Mouse (Mus musculus) kidney, embryonic 15.5 days (tissue): Measurements from ENCODE around the gene Tmem198. TPM values are rescaled to one million over a fixed set of nuclear protein-coding genes. Genes with fewer than 3 reads are reported as not detected.

ENCODE experiments used
- ATAC-seq: fragments of 200-750 bp; cut with Nextera tagmentation; replicated peaks from 2 replicates; pipeline ENCODE4 v1.8.0; 2017; ENCODE audit warnings: moderate TSS enrichment; ENCODE audit not compliant: low FRiP score
- H3K27ac ChIP-seq: fragments of 300-500 bp; sonication (generic); 2 replicates; pipeline ENCODE4 v1.5.1; 2015; ENCODE audit warnings: mild to moderate bottlenecking, inconsistent platforms
- H3K27me3 ChIP-seq: fragments of 300-500 bp; sonication (generic); 2 replicates; pipeline ENCODE4 v1.6.1; 2015; ENCODE audit warnings: inconsistent platforms
- H3K36me3 ChIP-seq: fragments of 300-500 bp; sonication (generic); 2 replicates; pipeline ENCODE4 v1.6.1; 2015; ENCODE audit warnings: inconsistent platforms
- H3K4me1 ChIP-seq: fragments of 300-500 bp; sonication (generic); 2 replicates; pipeline ENCODE4 v1.6.1; 2015; ENCODE audit warnings: inconsistent platforms
- H3K4me2 ChIP-seq: fragments of 300-500 bp; sonication (generic); 2 replicates; pipeline ENCODE4 v1.6.1; 2015; ENCODE audit warnings: moderate library complexity, mild to moderate bottlenecking, inconsistent platforms
- H3K4me3 ChIP-seq: fragments of 300-500 bp; sonication (generic); replicated peaks from 2 replicates; pipeline ENCODE4 v1.5.1; 2015; ENCODE audit warnings: mild to moderate bottlenecking, inconsistent platforms
- H3K9ac ChIP-seq: fragments of 300-500 bp; sonication (generic); 2 replicates; pipeline ENCODE4 v1.6.1; 2015; ENCODE audit warnings: mild to moderate bottlenecking, inconsistent platforms
- H3K9me3 ChIP-seq: fragments of 300-500 bp; sonication (generic); replicated peaks from 2 replicates; pipeline ENCODE4 v1.6.1; 2016; ENCODE audit warnings: inconsistent platforms
- WGBS: fragments of 180-500 bp; shearing (Covaris S2); methylation state at CpG from one replicate; pipeline ENCODE4 v1.1.7; 2015; ENCODE audit warnings: mixed read lengths; 5-methylcytosine and 5-hydroxymethylcytosine counted together
- polyA plus RNA-seq: library from polyadenylated mRNA; unstranded; fragments of >200 nt; fragmentation: Nextera tagmentation; extraction: Ambion mirVana; gene quantifications from 2 replicates; pipeline ENCODE4 v1.2.1, GENCODE M21; 2015

The Tmem198 gene
- polyA plus RNA-seq = 0.63 and 1.2 TPM in 2 replicates

DNA sequence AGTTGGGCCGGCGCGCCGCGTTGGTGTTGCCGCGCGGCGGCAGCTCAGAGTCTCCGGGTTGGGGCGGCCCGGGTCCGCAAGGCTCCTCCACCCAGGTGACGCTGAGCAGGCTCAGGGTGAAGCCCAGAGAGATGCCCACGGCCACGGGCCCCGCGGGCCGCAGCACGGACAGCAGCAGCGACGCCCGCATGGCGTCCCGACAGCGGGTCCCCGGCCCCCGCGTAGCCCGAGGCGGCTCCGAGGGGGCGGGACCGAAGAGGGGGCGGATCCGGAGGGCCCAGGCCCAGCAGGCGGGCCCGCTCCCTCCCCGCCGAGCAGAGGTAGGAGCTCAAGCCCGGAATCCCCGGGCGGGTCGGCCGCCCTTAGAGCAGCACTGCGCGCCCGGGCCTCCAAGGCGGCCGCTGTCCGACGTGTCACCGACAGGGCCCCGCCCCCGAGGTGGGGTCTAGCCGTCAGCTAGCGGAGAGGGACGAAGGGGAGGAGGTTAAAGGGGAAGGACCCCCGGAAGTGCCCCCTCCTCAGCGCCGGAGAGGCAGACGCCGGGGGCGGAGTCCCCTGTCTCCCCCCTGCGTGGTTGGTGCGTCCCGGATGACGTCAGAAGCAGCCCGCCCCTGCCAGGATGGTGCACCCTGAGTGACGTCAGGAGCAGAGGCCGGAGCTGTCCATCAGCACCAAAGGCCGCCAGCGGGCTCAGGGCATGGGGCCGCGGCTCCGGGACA is at the start of gene Tmem198, which contains the start of gene Chpf:
Gene Tmem198 (plus strand): TSS at position 617 of the 719 bp plus-strand sequence.
Gene Chpf (minus strand): TSS at position 392 of the 719 bp plus-strand sequence.
- H3K4me2 ChIP-seq = peak within 1 kb of the TSS; percentile 90
- peak within 1 kb of the TSS; percentile 82 for H3K27ac ChIP-seq
- H3K9ac ChIP-seq = peak within 1 kb of the TSS; percentile 68
- peak within 1 kb of the TSS; percentile 82 for H3K4me3 ChIP-seq
- under 1% methylated on average over 71 of the region's 76 CpGs for WGBS
- peak; percentile 93 for ATAC-seq
- no peaks in the 10 kb centered on the region for H3K9me3 ChIP-seq
- peaks cover 30% of the 10 kb centered on the region for H3K36me3 ChIP-seq
- peaks cover 35% of the 10 kb centered on the region for H3K4me1 ChIP-seq
- H3K27me3 ChIP-seq = peaks cover 74% of the 10 kb centered on the region

DNA sequence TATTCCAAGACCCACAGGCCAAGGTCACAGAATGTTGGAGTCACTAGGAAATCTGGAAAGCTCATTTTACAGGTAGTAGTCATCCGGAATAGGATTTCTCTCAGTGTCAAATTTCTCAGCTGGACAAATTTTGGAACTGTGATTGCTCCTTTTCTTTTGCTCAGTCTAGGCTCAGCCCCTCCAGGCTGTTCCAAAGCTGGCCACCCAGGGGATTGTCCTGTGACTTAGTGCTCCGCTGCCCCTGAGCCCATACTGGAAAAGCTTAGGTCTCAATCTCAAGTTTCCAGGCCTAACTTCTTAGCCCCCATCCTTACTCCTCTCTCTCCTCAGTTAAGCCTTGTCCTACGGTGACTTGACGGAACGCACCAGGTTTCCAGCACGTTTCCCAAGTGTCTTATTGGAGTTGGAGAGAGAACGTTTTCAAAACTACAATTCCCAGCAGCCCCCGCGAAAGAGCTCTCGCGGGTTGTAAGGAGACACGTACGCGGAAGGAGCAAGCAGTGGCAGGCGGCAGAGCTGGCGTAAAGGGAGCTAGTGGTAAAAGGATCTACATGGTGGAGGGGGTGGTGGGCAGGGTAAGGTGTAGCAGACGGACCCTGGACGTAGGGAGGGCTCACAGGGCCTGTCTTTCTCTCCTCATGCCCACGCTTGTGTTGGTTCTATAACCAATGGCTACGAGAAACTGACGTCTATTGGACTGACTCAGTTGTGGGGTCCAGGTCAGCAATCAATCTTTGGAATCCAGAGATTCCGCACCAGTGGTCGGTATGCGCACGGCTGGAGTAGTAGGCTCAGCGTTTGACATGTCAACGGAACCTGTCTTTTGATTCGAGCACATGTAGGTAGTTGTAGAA is 43.6 kb upstream of the Tmem198 start, which contains the start of gene Gmppa:
Gene Gmppa (plus strand): TSS at position 456 of the 854 bp plus-strand sequence.
- H3K9ac ChIP-seq = peak within 1 kb of the TSS; percentile 71
- 3% methylated on average over 28 of the region's 28 CpGs for WGBS
- H3K27me3 ChIP-seq = no peaks in the 10 kb centered on the region
- peak; percentile 87 for ATAC-seq
- peaks cover 38% of the 10 kb centered on the region for H3K4me1 ChIP-seq
- peaks cover 8% of the 10 kb centered on the region; the same call in 1 of the 2 replicates for H3K36me3 ChIP-seq
- H3K4me2 ChIP-seq = peak within 1 kb of the TSS; percentile 78
- H3K9me3 ChIP-seq = no peaks in the 10 kb centered on the region
- H3K4me3 ChIP-seq = peak within 1 kb of the TSS; percentile 71
- peak within 1 kb of the TSS; percentile 74 for H3K27ac ChIP-seq

DNA sequence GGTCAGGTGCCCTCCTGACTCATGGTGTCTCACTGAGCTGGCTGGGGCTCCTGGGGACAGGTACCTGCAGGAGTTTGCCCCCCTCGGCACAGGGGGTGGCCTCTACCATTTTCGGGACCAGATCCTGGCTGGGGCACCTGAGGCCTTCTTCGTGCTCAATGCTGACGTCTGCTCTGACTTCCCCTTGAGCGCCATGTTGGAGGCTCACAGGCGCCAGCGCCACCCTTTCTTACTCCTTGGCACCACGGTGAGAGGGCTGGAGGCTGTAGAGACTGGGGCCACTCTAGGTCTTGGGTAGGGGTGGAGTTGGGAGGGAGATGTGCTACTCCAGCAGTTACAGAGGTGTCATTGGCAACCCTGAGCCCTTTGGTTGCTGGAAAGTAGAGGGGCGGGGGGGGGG is 40.5 kb upstream of the Tmem198 start:
- WGBS = 79% methylated on average over 8 of the region's 9 CpGs
- no peak overlapping the region for H3K4me3 ChIP-seq
- H3K9me3 ChIP-seq = no peaks in the 10 kb centered on the region
- H3K4me1 ChIP-seq = peaks cover 60% of the 10 kb centered on the region
- no peak overlapping the region for H3K27ac ChIP-seq
- H3K27me3 ChIP-seq = no peaks in the 10 kb centered on the region
- no peak for ATAC-seq
- no peak overlapping the region for H3K4me2 ChIP-seq
- H3K36me3 ChIP-seq = peaks cover 31% of the 10 kb centered on the region
- no peak overlapping the region for H3K9ac ChIP-seq

DNA sequence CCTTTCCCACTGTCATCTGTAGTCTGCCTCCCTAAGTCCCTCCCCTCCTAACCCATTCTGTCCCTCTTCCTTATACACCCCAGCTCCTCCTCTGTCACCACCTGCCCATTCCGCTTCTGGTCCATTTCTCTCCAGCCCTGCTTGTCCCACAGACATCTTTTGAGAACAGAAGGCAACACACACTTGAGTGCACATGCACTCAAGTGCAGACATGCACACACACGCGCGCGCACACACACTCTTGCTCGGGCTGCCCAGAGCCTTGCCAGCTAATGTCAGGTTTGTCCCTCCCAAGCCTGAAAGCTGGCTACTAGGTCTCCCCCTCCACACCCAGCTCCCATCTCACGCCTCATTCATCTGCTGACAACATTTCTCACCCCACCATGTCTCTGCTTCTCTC is 38.7 kb upstream of the Tmem198 start:
- H3K27ac ChIP-seq = no peak overlapping the region
- H3K27me3 ChIP-seq = peaks cover 18% of the 10 kb centered on the region; the same call in 1 of the 2 replicates
- peaks cover 73% of the 10 kb centered on the region for H3K4me1 ChIP-seq
- no peak overlapping the region for H3K4me2 ChIP-seq
- H3K4me3 ChIP-seq = no peak overlapping the region
- no peak overlapping the region for H3K9ac ChIP-seq
- ATAC-seq = no peak
- WGBS = 90% methylated on average over 7 of the region's 7 CpGs
- peaks cover 31% of the 10 kb centered on the region for H3K36me3 ChIP-seq
- H3K9me3 ChIP-seq = no peaks in the 10 kb centered on the region

DNA sequence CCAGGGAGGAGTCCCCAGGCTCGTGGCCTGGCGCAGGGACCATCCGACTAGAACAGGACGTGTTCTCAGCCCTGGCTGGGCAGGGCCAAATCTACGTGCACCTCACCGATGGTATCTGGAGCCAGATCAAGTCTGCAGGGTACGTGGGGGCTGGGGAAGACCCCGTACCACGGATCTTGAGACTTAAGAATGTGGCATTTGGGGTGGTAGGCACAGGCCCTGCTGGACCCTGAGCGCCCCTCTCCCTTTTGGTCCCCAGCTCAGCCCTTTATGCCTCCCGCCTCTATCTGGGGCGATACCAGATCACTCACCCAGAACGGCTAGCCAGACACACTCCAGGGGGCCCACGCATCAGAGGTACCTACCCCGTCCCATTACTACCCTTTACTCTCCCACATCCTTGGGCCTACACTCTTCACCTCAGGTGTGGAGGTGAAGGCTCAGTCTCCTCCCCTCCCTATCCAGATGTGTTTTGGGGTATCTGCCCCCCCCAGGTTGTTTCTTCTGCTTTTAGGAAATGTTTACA is 37.8 kb upstream of the Tmem198 start:
- Histone ChIP-seq H3K9ac (no peak overlapping the region), H3K27ac (no peak overlapping the region), H3K27me3 (peaks cover 22% of the 10 kb centered on the region; the same call in 1 of the 2 replicates), H3K36me3 (peaks cover 31% of the 10 kb centered on the region), H3K4me1 (peaks cover 76% of the 10 kb centered on the region), H3K4me3 (no peak overlapping the region), H3K9me3 (no peaks in the 10 kb centered on the region), H3K4me2 (no peak overlapping the region)
- ATAC-seq = no peak
- WGBS = 63% methylated on average over 15 of the region's 15 CpGs

DNA sequence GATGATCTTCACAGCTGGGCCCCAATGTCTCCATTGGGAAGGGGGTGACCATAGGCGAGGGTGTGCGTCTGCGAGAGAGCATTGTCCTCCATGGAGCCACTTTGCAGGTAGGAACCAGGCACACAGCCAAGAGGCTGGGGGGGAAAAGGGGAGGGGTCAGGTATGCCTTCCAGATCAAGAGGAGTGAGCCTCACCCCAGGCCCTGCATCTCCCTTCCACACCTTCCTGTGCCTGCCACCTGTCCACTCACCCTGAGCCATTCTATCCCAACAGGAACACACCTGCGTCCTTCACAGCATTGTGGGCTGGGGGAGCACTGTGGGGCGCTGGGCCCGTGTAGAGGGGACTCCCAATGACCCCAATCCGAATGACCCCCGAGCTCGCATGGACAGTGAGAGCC is 37.2 kb upstream of the Tmem198 start:
- H3K27me3 ChIP-seq = peaks cover 25% of the 10 kb centered on the region; the same call in 1 of the 2 replicates
- ATAC-seq = no peak

DNA sequence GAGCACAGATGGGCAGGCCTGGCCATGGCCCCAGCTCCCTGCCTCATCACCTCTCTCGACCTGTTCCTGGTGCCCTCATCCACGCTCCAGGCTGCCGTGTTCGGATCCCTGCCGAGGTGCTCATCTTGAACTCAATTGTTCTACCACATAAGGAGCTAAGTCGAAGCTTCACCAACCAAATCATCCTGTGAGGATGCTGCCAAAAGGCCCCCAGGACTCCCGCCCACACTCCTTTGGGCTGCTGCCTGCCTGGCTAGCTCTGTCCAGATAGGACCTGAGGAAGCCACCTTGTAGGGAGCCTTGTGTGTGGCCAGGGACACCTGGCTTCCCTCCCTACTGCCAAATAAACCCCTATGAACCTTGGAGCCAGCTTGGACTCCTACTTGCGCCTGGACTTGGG is 36.5 kb upstream of the Tmem198 start:
- ATAC-seq = no peak
- Histone ChIP-seq H3K27me3 (peaks cover 25% of the 10 kb centered on the region; the same call in 1 of the 2 replicates), H3K36me3 (peaks cover 28% of the 10 kb centered on the region), H3K4me3 (no peak overlapping the region), H3K27ac (peak overlapping the region; percentile 7), H3K9ac (no peak overlapping the region), H3K4me2 (no peak overlapping the region), H3K4me1 (peaks cover 78% of the 10 kb centered on the region), H3K9me3 (no peaks in the 10 kb centered on the region)
- 50% methylated on average over 8 of the region's 8 CpGs for WGBS

More for the DNA sequence above, 37.2 kb upstream of the Tmem198 start:
- Histone ChIP-seq H3K9me3 (no peaks in the 10 kb centered on the region), H3K4me2 (no peak overlapping the region), H3K4me3 (no peak overlapping the region), H3K4me1 (peaks cover 76% of the 10 kb centered on the region), H3K9ac (no peak overlapping the region), H3K36me3 (peaks cover 31% of the 10 kb centered on the region), H3K27ac (no peak overlapping the region)
- WGBS = 84% methylated on average over 9 of the region's 9 CpGs

DNA sequence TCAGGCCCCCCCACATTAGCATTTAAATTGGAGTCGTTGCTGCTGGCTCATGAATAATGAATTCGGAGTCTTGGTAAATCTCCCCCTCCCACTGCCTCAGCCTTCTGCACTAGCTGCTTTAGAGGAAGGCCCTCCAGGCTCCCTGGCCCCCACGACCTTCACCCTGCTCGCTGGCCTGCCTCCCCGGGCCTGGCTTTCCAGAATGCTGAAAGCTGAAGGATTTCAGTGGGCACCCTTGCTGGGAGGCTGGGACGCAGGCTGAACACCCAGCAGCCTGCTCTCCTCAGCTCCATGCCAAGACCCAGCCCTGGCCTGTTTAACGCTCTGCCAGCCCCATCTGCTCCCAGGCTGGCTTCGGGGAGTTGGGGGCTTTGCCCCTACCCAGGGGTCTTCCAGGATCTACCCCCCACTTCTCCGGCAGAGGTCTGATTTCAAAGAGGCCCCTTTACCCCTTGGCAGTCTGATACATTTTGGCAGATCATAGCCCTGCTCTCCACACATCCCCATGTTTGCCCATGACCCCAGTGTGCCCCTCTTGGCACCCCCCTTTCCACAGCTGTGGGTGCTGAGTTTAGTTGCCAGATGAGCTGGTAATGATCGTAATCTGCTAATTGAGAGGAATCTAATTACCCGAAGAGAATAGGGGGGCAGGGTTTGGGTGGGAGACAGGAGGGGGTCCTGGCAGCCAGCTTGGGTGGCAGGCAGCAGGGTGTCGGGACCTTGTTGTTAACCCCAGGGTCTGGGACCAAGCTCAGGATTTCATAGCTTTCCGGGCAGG is 35.9 kb upstream of the Tmem198 start:
- H3K27ac ChIP-seq = peak overlapping the region; percentile 7
- peaks cover 26% of the 10 kb centered on the region for H3K36me3 ChIP-seq
- peaks cover 30% of the 10 kb centered on the region for H3K27me3 ChIP-seq
- H3K9me3 ChIP-seq = no peaks in the 10 kb centered on the region
- no peak overlapping the region for H3K9ac ChIP-seq
- ATAC-seq = no peak
- no peak overlapping the region for H3K4me2 ChIP-seq
- H3K4me3 ChIP-seq = no peak overlapping the region
- peaks cover 84% of the 10 kb centered on the region for H3K4me1 ChIP-seq
- WGBS = 22% methylated on average over 13 of the region's 13 CpGs

DNA sequence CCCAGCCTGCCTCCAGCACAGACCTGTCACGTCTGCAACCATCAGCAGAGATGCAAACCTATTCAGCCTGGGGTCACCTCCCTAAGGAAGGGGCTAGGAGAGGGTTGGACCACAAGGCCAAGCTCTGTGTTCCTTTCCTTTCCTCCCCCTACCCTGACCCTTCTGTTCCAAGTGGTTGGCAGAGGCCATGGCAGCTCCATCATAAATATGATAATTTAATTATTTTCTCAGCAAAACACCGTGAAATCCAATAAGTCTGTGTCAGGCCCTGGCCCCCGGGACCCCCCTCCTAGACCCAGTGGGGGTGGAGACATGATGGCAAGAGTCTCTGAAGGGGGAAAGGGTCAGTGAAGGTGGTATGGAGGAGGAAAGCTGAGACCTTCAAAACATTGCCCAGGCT is 35.1 kb upstream of the Tmem198 start:
- peaks cover 86% of the 10 kb centered on the region for H3K4me1 ChIP-seq
- H3K4me2 ChIP-seq = no peak overlapping the region
- no peak overlapping the region for H3K9ac ChIP-seq
- no peak overlapping the region for H3K4me3 ChIP-seq
- no peak for ATAC-seq
- H3K27me3 ChIP-seq = peaks cover 37% of the 10 kb centered on the region
- H3K9me3 ChIP-seq = no peaks in the 10 kb centered on the region
- H3K27ac ChIP-seq = peak overlapping the region; percentile 82; the same call in 1 of the 2 replicates
- peaks cover 26% of the 10 kb centered on the region for H3K36me3 ChIP-seq
- WGBS = 22% methylated on average over 3 of the region's 3 CpGs

DNA sequence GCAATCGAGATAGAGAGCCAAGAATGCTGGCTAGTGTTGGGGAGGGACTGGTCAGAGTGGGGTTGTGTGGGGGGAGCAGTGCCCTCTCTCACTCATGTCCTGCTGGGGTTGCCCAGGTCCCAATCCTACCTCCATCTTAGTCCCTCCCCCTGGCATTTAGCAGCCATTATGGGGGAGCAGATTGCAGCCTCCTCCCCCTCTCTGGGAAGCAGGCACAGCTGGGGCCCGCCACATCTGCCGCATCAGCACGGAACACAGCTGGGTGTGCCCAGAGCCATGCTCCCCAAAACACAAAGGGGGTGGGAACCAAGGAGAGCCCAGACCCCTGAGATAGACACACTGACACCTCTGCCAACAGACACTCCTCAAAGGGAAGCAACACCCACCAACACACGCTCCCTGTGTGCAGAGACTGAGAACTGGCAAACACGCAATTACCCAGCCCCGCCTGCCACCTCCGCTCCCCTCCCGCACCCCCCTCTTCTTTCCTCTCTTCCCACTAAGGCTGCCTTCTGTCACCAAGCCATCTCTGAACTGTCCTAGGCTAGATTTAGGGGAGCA is 34.1 kb upstream of the Tmem198 start:
- Histone ChIP-seq H3K4me3 (no peak overlapping the region), H3K9ac (0 out of 2 replicates have a peak overlapping the region, but pooled peaks have one; percentile 10), H3K36me3 (peaks cover 26% of the 10 kb centered on the region), H3K27me3 (peaks cover 47% of the 10 kb centered on the region), H3K4me2 (peak overlapping the region; percentile 54), H3K4me1 (peaks cover 93% of the 10 kb centered on the region), H3K27ac (peak overlapping the region; percentile 82), H3K9me3 (no peaks in the 10 kb centered on the region)
- WGBS = 10% methylated on average over 9 of the region's 9 CpGs
- no peak for ATAC-seq
